Mouse (Mus musculus) hematopoietic multipotent progenitor cell, adult 10-12 weeks (in vitro differentiated cells): ENCODE measurements around the gene Gnb3. TPM values are rescaled to one million over a fixed set of nuclear protein-coding genes. Genes with fewer than 3 reads are reported as not detected.

ENCODE experiments used
- polyA plus RNA-seq: library from polyadenylated mRNA; stranded (reverse); fragments of >175 nt; gene quantifications from 2 replicates; pipeline ENCODE4 v1.2.3, GENCODE M21; 2012; ENCODE audit warnings: low replicate concordance

Gene Gnb3
- 0.11 and 1.2 TPM in 2 replicates for polyA plus RNA-seq

DNA sequence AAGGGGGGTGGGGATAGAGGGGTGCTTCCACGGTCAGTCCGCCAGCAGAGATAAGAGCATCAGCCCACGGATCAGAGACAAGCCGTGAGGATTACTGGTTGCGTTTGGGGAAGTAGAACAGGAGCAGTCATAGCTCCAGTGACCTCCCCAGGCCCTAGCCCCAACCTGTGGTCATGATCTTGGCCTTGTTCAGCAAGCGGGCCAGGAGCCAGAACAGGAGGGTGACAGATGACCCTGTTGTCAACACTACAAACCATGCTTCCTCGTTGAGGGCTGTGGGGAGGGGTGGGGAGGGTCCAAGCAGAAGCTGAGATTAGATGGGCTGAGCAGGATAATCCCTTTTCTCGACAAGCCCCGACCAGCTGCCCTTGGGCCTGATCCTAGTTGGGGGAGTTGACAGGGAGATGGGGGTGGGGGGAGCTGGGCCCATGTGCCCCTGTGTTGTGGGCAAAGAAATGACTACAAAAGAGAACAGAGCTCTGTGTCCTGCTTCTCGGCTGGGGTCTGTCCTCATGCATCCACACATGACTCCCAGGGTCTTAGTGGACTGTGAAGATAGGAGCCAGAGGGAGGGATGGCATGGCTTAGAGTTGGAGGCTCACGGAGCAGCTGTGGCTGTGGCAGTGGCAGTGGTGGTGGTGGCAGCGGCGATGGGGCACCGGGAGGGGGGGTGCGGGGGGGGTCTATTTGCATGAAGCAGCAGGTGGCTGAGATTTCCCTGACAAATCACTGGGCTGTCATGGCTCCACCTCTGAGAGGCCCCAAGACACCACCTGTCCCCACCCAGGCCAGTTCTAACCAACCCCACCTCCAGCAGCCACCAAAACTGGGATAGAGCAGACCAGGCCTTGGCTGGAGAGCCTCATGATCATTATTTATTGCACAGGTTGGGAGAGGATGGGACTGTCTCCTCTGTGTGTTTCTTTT, at the start of gene Gnb3:
Gene Gnb3 (minus strand): TSS at position 35 of the 927 bp plus-strand sequence.

DNA sequence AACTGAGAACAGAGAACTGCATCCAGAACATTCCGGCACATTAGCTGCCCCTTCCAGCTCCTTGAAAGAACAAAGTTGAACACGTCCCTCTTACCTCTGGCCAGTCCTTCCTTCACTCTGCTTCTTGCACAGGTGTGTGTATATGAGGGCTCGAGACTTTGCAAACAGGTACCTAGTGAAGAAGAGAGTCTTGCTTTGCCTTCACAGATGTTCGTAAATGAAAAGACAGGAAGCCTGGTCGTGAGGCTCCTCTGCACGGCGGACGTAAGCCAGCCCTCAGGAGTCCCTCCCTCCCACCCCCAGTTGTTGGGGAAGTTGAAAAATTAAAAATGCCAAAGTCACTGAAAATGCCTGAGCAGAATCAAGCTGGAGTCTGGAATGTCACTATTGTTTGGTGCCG, 47.9 kb upstream of the Gnb3 start, which contains the start of gene Cd4:
Gene Cd4 (minus strand): TSS at position 236 of the 400 bp plus-strand sequence.

DNA sequence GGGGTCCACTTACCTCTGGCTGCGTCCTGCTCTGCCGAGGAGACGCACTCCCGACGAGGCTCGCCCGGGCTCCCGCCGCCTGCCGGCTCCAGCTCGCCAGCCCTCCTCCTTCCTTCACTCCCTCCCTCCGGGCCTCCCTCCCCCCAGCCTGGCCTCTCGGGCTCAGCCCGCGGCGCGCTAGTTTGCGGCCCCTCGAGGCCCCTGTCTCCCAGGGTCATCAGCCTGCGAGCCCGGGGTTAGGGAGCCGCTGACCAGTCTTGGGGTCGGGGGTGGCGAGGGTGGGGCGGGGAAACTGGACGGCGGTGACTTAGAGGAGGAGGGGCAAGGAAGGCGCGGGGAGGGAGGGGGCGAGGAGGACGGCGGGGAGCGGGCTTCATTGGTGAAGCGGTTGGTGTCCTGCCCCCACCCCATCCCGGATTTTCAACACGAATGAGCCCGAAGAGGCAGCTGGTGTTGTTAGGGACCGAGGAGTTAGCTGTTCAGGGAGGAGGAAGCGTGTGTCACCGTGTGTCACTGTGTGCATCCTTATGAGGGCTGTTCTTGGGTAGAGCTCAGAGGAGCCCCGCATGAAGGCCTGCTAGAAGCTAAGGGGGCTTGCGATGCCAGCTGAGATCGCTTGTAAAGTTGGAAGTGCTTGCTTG, 23.7 kb upstream of the Gnb3 start, which contains the start of gene Gpr162:
Gene Gpr162 (minus strand): TSS at position 326 of the 641 bp plus-strand sequence.

DNA sequence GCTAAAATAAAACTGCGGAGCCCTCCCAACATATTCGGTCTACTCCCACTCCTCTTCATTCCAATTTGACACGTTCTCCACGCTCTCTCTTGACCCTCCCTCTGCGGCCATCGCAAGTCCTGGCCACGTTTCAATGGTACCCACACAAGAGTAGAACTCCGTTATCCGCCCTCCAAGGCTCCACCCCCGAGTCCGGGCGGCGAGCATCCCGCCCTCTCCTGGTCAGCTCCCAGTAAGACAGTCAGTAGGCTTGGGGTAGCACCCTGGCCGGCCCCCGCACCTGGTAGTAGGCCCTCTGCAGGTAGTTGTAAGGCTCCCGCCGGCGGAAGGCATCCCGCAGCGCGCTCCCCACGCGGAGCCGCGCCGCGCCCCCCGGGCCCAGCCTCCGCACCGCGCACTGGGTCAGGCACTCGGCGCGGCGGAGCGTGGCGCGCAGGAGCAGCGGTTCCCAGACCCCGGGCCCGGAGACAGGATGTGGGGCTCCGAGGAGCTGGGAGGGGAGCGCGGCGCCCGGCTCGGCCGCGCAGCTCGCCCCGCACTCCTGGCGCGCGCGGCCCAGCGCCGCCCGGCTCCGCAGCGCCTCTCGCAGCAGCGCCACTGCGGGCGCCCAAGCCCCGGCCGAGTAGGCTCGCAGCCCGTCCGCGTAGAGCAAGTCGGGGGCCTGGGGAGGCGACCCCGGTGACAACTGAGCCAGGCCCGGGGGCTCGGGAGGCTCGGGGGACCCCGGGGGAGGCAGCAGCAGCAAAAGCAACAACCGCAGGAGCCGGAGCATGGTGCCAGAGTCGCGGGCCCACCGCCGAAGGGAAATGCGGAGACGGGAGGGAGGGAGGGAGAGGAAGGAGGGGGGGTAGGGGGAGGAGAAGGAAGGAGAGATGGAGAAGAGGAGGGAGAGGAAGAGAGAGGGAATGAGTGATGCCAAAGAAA, 17.1 kb upstream of the Gnb3 start, which contains the start of gene P3h3:
Gene P3h3 (minus strand): TSS at position 837 of the 924 bp plus-strand sequence.

DNA sequence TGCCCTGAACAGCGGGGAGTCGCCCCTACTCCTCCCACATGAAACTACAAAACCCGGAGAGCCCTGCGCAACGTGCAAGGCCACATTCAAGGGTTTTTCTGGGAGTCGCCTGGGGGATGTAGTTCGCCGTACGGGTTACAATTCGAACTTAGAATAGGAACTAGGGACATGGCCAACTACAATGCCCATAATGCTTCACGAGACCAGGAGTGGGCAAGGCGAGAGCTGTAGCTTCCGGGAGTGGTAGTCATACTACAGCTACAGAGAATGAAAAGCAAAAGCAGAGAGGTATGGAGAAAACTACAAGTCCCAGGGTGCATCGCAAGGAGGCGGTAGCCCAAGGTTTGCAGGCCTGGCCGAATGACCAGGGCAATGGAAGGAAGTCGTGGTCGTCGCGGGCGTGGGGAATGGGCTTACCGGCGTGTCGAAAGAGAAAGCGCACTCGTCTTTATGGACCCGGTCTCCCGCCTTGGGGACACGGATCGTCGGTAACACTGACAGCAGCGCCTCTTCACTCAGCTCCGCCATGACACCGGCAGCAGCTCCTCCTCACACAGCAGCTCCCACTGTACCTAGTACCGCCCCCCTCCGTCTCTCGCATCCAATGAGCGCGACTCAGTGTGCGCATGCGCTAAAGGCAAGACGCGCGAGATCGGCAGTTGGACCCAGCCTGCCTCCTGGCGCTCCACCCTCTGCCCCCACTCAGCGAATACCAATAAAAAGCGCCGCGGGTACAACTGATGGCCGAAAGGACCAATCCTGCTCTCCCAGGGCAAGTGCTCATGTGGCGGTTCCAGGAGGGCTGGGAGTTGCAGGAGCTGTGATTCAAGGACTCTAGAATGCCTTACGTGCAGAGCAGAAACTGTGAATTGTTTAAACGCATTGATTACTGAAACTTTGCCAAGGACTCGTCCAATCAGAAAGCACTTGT, 10.9 kb downstream of the Gnb3 start, which contains the start of the genes Usp5 and Cdca3:
Gene Usp5 (minus strand): TSS at position 617 of the 931 bp plus-strand sequence.
Gene Cdca3 (plus strand): TSS at position 680 of the 931 bp plus-strand sequence.

DNA sequence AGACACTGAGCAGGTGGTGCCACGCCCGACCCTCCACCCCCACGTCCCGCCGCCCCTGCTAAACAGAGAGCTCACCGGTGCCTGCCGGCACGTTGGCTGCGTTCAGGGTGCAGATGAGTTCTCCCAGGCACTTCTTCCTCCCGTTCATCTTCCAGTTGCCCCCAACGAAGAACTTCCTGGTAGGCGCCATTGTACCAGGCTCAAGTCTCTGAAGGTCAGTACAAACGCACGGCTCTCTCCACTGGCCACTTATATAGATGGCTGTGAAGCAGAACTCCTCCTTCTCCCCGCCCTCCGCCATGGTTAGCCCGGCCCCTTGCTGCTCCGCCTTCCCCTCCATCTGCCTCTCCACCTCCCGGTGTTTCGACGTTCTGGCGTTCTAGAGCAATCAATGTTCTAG, 26.1 kb downstream of the Gnb3 start, which contains the start of gene Tpi1:
Gene Tpi1 (minus strand): TSS at position 364 of the 400 bp plus-strand sequence.

DNA sequence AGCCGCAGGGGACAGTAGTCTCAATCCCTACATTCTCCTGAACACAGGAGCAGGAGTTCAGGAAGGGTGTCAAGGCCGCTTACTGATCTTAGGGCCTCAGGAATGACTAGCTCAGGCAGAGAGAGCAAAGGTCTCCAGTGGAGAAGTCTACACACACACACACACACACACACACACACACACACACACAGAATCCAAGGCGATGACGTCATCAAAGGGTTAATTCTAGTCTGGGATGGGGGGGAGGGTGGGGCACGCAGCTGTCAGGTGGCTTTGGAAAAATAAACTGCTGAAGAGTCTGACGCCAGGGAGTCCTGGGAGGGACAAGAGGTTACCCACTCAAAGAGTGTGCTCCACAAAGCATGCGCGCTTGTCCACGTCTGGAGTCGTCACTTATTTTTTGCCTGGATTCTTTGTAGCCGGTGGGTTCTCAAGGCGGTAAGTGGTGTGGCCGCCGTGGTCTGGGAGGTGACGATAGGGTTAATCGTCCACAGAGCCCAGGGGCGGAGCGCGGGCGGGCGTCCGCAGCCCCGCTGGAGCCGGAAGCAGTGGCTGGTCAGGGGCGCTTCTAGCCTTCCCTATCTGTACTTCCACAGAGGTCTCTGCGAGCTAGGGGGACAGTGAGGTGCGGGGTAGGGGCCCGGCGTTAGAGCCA, 31.6 kb downstream of the Gnb3 start, which contains the start of gene Spsb2:
Gene Spsb2 (plus strand): TSS at position 304 of the 655 bp plus-strand sequence.

Other genes starting within 250 kb of the Gnb3 start
- not detected in 2 replicates for gene C1s2, start 204.2 kb downstream of the Gnb3 start, polyA plus RNA-seq
- 83.8 and 87.0 TPM in 2 replicates for gene Lpcat3, start 177.2 kb downstream of the Gnb3 start, polyA plus RNA-seq
- 107 and 155 TPM in 2 replicates for gene Emg1, start 128.1 kb downstream of the Gnb3 start, polyA plus RNA-seq
- 104 and 182 TPM in 2 replicates for gene Phb2, start 127.9 kb downstream of the Gnb3 start, polyA plus RNA-seq
- 219 and 299 TPM in 2 replicates for gene Ptpn6, start 101.6 kb downstream of the Gnb3 start, polyA plus RNA-seq
- gene Grcc10, start 98.9 kb downstream of the Gnb3 start, polyA plus RNA-seq, result 58.8 and 109 TPM in 2 replicates
- gene Gm45234, start 84.3 kb downstream of the Gnb3 start, polyA plus RNA-seq, result not detected in 2 replicates
- gene Atn1, start 83.8 kb downstream of the Gnb3 start, polyA plus RNA-seq, result 113 and 201 TPM in 2 replicates
- gene Eno2, start 70.6 kb downstream of the Gnb3 start, polyA plus RNA-seq, result 1.0 and 1.2 TPM in 2 replicates
- 0.48 and 1.9 TPM in 2 replicates for gene Lrrc23, start 60.5 kb downstream of the Gnb3 start, polyA plus RNA-seq
- 16.0 and 17.1 TPM in 2 replicates for gene Spsb2, start 31.6 kb downstream of the Gnb3 start, polyA plus RNA-seq
- 11.3 and 43.1 TPM in 2 replicates for gene Tpi1, start 26.0 kb downstream of the Gnb3 start, polyA plus RNA-seq
- gene Usp5, start 10.8 kb downstream of the Gnb3 start, polyA plus RNA-seq, result 27.3 and 47.7 TPM in 2 replicates
- 9.2 and 13.6 TPM in 2 replicates for gene Cdca3, start 10.7 kb downstream of the Gnb3 start, polyA plus RNA-seq
- 1.9 and 4.7 TPM in 2 replicates for gene P3h3, start 17.5 kb upstream of the Gnb3 start, polyA plus RNA-seq
- 1.7 and 7.4 TPM in 2 replicates for gene Gpr162, start 23.7 kb upstream of the Gnb3 start, polyA plus RNA-seq
- 63.7 and 67.0 TPM in 2 replicates for gene Cd4, start 47.9 kb upstream of the Gnb3 start, polyA plus RNA-seq
- gene Lag3, start 71.4 kb upstream of the Gnb3 start, polyA plus RNA-seq, result 17.4 and 27.6 TPM in 2 replicates
- 543 and 1,849 TPM in 2 replicates for gene Ptms, start 79.8 kb upstream of the Gnb3 start, polyA plus RNA-seq
- gene Mlf2, start 91.1 kb upstream of the Gnb3 start, polyA plus RNA-seq, result 148 and 194 TPM in 2 replicates
- gene Cops7a, start 125.3 kb upstream of the Gnb3 start, polyA plus RNA-seq, result 29.0 and 55.9 TPM in 2 replicates
- gene Pianp, start 156.4 kb upstream of the Gnb3 start, polyA plus RNA-seq, result 51.0 and 101 TPM in 2 replicates
- gene Zfp384, start 168.9 kb upstream of the Gnb3 start, polyA plus RNA-seq, result 50.8 and 78.9 TPM in 2 replicates
- gene Ing4, start 199.5 kb upstream of the Gnb3 start, polyA plus RNA-seq, result 19.0 and 38.5 TPM in 2 replicates
- 22.0 and 22.1 TPM in 2 replicates for gene Acrbp, start 209.4 kb upstream of the Gnb3 start, polyA plus RNA-seq
- 8.6 and 15.2 TPM in 2 replicates for gene Lpar5, start 227.6 kb upstream of the Gnb3 start, polyA plus RNA-seq